Mouse (Mus musculus) cerebellum, postnatal 10 days (tissue): Measurements from ENCODE around the gene Pdcd2.

ENCODE experiments used
- DNase-seq, 2 experiments: peaks; one replicate each; pipeline ENCODE4 v3.0.0; 2021; ENCODE audit warnings: mixed read lengths in 2 of 2

Pdcd2 gene

GRCm38 (mm10) chr17:15497882-15498752 lies 29.0 kb downstream of the Pdcd2 start:
- DNase-seq, result peak; percentile 98

- DNase-seq, result no peak
Observed at GRCm38 (mm10) chr17:15490542-15490941, 36.6 kb downstream of the Pdcd2 start.

GRCm38 (mm10) chr17:15472671-15473070 lies 54.4 kb downstream of the Pdcd2 start:
- DNase-seq, result no peak
